Mouse (Mus musculus) liver, embryonic 14.5 days (tissue): ENCODE results near the gene Fpr1. TPM values are rescaled to one million over a fixed set of nuclear protein-coding genes. Genes with fewer than 3 reads are reported as not detected.

Source experiments
- ATAC-seq: fragments of 200-750 bp; cut with Nextera tagmentation; 2 replicates; pipeline ENCODE4 v1.8.0; 2017; ENCODE audit warnings: moderate number of reproducible peaks, mild to moderate bottlenecking, moderate library complexity; ENCODE audit not compliant: insufficient read depth
- DNase-seq, 3 experiments: peaks; one replicate each; pipeline ENCODE4 v3.0.0-alpha.2; 2012 to 2013; ENCODE audit warnings: low read depth in 3 of 3, low spot score in 3 of 3
- H3K27ac ChIP-seq: fragments of 300-500 bp; sonication (generic); 2 replicates; pipeline ENCODE4 v1.5.1; 2014; ENCODE audit warnings: moderate library complexity, mild to moderate bottlenecking, control low read depth, inconsistent platforms
- H3K27me3 ChIP-seq: fragments of 300-500 bp; sonication (generic); 2 replicates; pipeline ENCODE4 v1.6.1; 2014; ENCODE audit warnings: mild to moderate bottlenecking, low read length, moderate library complexity; ENCODE audit not compliant: control insufficient read depth, insufficient read depth
- H3K36me3 ChIP-seq: fragments of 300-500 bp; sonication (generic); replicated peaks from 2 replicates; pipeline ENCODE4 v1.6.1; 2014; ENCODE audit warnings: low read depth; ENCODE audit not compliant: control insufficient read depth, insufficient read depth
- H3K4me1 ChIP-seq, 2 experiments: fragments of 200-500 bp in 1 of 2; fragments of 300-500 bp in 1 of 2; sonication (generic) in 1 of 2; replicated peaks; 2 replicates each; pipeline ENCODE4 v1.6.1; 2012 to 2014; ENCODE audit warnings: antibody characterized with exemption in 1 of 2, inconsistent platforms in 1 of 2, low read length in 1 of 2; ENCODE audit not compliant: control insufficient read depth in 2 of 2, insufficient read depth in 2 of 2
- H3K4me2 ChIP-seq: fragments of 300-500 bp; sonication (generic); 2 replicates; pipeline ENCODE4 v1.6.1; 2014; ENCODE audit warnings: low read depth, mild to moderate bottlenecking, control low read depth, moderate library complexity
- H3K4me3 ChIP-seq, 2 experiments: fragments of 200-500 bp in 1 of 2; fragments of 300-500 bp in 1 of 2; sonication (generic) in 1 of 2; 2 replicates each; pipeline ENCODE4 v1.5.1; 2012 to 2014; ENCODE audit warnings: low read depth in 2 of 2, low read length in 2 of 2, mild to moderate bottlenecking in 2 of 2, control low read depth in 1 of 2, inconsistent platforms in 1 of 2, moderate library complexity in 1 of 2; ENCODE audit not compliant: insufficient read depth in 1 of 2
- H3K9ac ChIP-seq: fragments of 300-500 bp; sonication (generic); replicated peaks from 2 replicates; pipeline ENCODE4 v1.6.1; 2014; ENCODE audit warnings: mild to moderate bottlenecking, control low read depth, moderate library complexity
- H3K9me3 ChIP-seq: fragments of 300-500 bp; sonication (generic); 2 replicates; pipeline ENCODE4 v1.6.1; 2016; ENCODE audit warnings: low read length, mixed read lengths; ENCODE audit not compliant: control insufficient read depth
- CTCF ChIP-seq: IDR thresholded peaks from 2 replicates; pipeline ENCODE4 v1.5.1; 2016; ENCODE audit warnings: antibody characterized with exemption, low read depth, control low read depth
- EP300 ChIP-seq: IDR thresholded peaks from 2 replicates; pipeline ENCODE4 v1.6.1; 2016; ENCODE audit warnings: antibody characterized with exemption, low read depth
- WGBS: fragments of 180-500 bp; shearing (Covaris S2); extraction: QIAGEN DNeasy Blood & Tissue Kit; methylation state at CpG from one replicate; pipeline ENCODE4 v1.1.7; 2014; ENCODE audit not compliant: insufficient replicate concordance; 5-methylcytosine and 5-hydroxymethylcytosine counted together
- polyA plus RNA-seq, 2 experiments: library from polyadenylated mRNA; depleted of rRNA in 1 of 2; stranded (reverse) in 1 of 2; unstranded in 1 of 2; fragments of >200 nt; fragmentation: Nextera tagmentation in 1 of 2; extraction: Ambion mirVana in 1 of 2; gene quantifications; 2 replicates each; pipeline versions ENCODE4 v1.2.1 to v1.2.3; 2012 to 2014

Fpr1 gene
- polyA plus RNA-seq, 2 experiments = 2.1 to 2.7 TPM

DNA sequence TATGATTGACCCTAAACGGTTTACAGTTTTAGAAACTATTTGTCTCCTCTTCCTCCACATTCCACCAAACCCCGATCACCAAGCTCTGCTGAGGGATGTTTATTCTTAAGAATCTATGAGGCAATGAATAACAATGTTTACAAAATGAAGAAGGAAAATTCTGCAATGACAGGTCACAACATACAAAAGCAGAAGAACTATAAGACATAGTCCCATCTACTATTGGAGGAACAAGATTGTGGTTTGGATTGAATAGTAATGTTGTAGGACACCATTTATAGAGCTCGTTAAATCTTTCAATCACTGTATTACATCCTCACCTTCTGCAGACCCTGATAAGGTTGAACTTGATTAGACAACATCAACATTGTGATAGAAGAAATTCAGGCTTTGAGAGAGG lies 1.1 kb downstream of the Fpr1 start:
- TF ChIP-seq EP300 (no peak), CTCF (no peak)
- Histone ChIP-seq H3K4me2 (no peak overlapping the region), H3K9me3 (no peaks in the 10 kb centered on the region), H3K36me3 (no peaks in the 10 kb centered on the region), H3K4me3 (no peak overlapping the region), H3K27ac (no peak overlapping the region), H3K27me3 (no peaks in the 10 kb centered on the region), H3K4me1 (no peaks in the 10 kb centered on the region), H3K9ac (no peak overlapping the region)
- ATAC-seq = no peak
- WGBS = 42% methylated on average over 3 of the region's 3 CpGs
- DNase-seq = no peak

GRCm38 (mm10) chr17:17879347-17879746 lies 4.4 kb downstream of the Fpr1 start:
- Histone ChIP-seq H3K4me3 (no peak overlapping the region), H3K9ac (no peak overlapping the region), H3K27me3 (no peaks in the 10 kb centered on the region), H3K36me3 (no peaks in the 10 kb centered on the region), H3K4me1 (no peaks in the 10 kb centered on the region), H3K9me3 (no peaks in the 10 kb centered on the region), H3K4me2 (no peak overlapping the region), H3K27ac (no peak overlapping the region)
- 34% methylated on average over 1 of the region's 1 CpGs for WGBS
- no peak for DNase-seq
- no peak for TF ChIP-seq EP300
- no peak for TF ChIP-seq CTCF
- no peak for ATAC-seq

- Histone ChIP-seq H3K36me3 (no peaks in the 10 kb centered on the region), H3K9me3 (no peaks in the 10 kb centered on the region), H3K4me3 (no peak overlapping the region), H3K27ac (no peak overlapping the region), H3K27me3 (no peaks in the 10 kb centered on the region), H3K4me1 (peaks cover 0 to 4% of the 10 kb centered on the region in 2 experiments; a peak in 2 of 4 replicates), H3K4me2 (no peak overlapping the region), H3K9ac (no peak overlapping the region)
- ATAC-seq = no peak
- DNase-seq = no peak
- 20% methylated on average over 2 of the region's 2 CpGs for WGBS
- TF ChIP-seq CTCF = no peak
- TF ChIP-seq EP300 = no peak
Measured at GRCm38 (mm10) chr17:17871697-17872096, 12.0 kb downstream of the Fpr1 start.

- DNase-seq = no peak
- Histone ChIP-seq H3K4me2 (no peak overlapping the region), H3K9ac (no peak overlapping the region), H3K27ac (no peak overlapping the region), H3K36me3 (no peaks in the 10 kb centered on the region), H3K27me3 (no peaks in the 10 kb centered on the region), H3K4me3 (no peak overlapping the region), H3K4me1 (peaks cover 0 to 5% of the 10 kb centered on the region in 2 experiments; a peak in 2 of 4 replicates), H3K9me3 (no peaks in the 10 kb centered on the region)
- TF ChIP-seq CTCF (no peak), EP300 (no peak)
- whole genome bisulfite sequencing = 33% methylated on average over 2 of the region's 2 CpGs
- ATAC-seq = no peak
Measured at GRCm38 (mm10) chr17:17870892-17871550, 12.7 kb downstream of the Fpr1 start.

GRCm38 (mm10) chr17:17866801-17867469 lies 16.8 kb downstream of the Fpr1 start:
- Histone ChIP-seq H3K27me3 (no peaks in the 10 kb centered on the region), H3K4me1 (peaks cover 0 to 5% of the 10 kb centered on the region in 2 experiments; a peak in 3 of 4 replicates), H3K9ac (no peak overlapping the region), H3K36me3 (no peaks in the 10 kb centered on the region), H3K4me3 (no peak overlapping the region), H3K9me3 (no peaks in the 10 kb centered on the region), H3K27ac (no peak overlapping the region), H3K4me2 (no peak overlapping the region)
- ATAC-seq (no peak), DNase-seq (no peak)
- WGBS = 65% methylated on average over 11 of the region's 11 CpGs
- no peak for TF ChIP-seq EP300
- no peak for TF ChIP-seq CTCF
